Mouse (Mus musculus) telencephalon, adult 2 months (tissue): ENCODE data around the gene Slc6a13.
"Not testable (repeated sequence)": the region's sequence is repeated elsewhere in the genome, so short reads cannot be mapped to it uniquely, and the experiment has no call there.

Source experiments
- DNase-seq: peaks from one replicate; pipeline ENCODE4 v3.0.0-alpha.2; 2011; ENCODE audit warnings: low read depth, low spot score

Gene Slc6a13

GRCm38 (mm10) chr6:121326486-121327069 is 26.6 kb downstream of the Slc6a13 start:
- no peak for DNase-seq

GRCm38 (mm10) chr6:121328417-121328884 is 28.4 kb downstream of the Slc6a13 start:
- no peak for DNase-seq

DNA sequence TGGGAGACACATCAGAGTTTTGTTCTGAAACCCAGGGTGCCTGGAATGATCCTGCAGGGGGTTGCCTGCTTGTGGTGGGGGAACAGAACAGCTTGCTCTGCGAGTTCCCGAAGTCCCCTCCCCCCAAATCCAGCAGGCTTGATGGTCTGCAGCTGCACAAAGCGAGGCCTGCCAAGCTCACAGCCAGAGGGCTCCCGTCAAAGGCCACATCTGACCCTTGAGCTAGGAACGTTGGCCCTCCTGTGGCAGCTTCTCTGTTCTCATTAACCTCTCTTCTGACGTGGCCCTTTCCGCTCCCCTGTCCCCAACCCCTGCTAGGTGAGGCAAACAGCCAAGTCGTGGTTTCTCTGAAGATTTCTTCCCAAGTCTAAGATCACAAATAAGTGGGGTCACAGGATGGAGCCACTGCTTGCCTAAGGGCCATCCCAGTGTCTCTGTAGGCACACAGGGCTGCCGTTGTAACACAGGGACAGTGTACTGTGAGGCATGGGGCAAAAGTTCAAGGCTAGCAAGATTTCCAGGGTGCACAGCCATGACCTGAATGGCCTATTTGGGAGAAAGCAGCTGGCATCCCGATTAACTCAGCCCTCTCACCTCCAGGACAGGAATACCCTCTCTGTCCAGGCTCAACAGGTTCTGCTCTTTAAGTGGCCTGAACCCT is 30.0 kb downstream of the Slc6a13 start:
- DNase-seq, result no peak

- no peak for DNase-seq
Observed at GRCm38 (mm10) chr6:121335841-121336240, 35.8 kb downstream of the Slc6a13 start.

GRCm38 (mm10) chr6:121336558-121336957 is 36.5 kb downstream of the Slc6a13 start:
- no peak for DNase-seq

- DNase-seq, result no peak
Observed at GRCm38 (mm10) chr6:121337229-121337628, 37.2 kb downstream of the Slc6a13 start.

GRCm38 (mm10) chr6:121337770-121338518 is 37.9 kb downstream of the Slc6a13 start:
- peak; percentile 74 for DNase-seq

DNA sequence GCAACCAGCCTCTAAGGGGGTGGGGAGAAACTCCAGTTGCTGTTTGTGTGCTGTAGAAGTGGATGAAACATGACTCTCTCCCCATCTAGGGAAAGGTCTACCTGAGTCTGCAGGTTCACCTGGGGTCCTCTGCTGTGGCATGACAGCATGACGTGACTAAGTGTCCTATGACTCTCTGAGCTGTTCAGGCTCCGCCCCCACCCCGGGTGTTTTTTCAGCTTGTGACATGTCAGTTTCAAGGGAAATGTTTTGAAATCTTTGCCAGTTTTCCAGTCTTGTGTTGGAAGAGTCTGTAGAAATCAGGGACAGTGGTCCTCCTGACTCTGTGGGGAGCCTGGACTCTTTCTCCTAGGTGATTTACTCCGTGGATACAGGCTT is 38.5 kb downstream of the Slc6a13 start:
- DNase-seq, result no peak

- DNase-seq, result no peak
Observed at GRCm38 (mm10) chr6:121341650-121342049, 41.6 kb downstream of the Slc6a13 start.

GRCm38 (mm10) chr6:121343026-121343770 is 43.2 kb downstream of the Slc6a13 start, which contains the start of gene Slc6a12:
Gene Slc6a12 (plus strand): TSS chr6:121343076.
- DNase-seq, result no peak

- no peak for DNase-seq
Observed at GRCm38 (mm10) chr6:121343771-121344123, 43.7 kb downstream of the Slc6a13 start.

GRCm38 (mm10) chr6:121344329-121344728 is 44.3 kb downstream of the Slc6a13 start:
- no peak for DNase-seq

- DNase-seq, result no peak
Observed at GRCm38 (mm10) chr6:121346428-121346827, 46.4 kb downstream of the Slc6a13 start.

DNA sequence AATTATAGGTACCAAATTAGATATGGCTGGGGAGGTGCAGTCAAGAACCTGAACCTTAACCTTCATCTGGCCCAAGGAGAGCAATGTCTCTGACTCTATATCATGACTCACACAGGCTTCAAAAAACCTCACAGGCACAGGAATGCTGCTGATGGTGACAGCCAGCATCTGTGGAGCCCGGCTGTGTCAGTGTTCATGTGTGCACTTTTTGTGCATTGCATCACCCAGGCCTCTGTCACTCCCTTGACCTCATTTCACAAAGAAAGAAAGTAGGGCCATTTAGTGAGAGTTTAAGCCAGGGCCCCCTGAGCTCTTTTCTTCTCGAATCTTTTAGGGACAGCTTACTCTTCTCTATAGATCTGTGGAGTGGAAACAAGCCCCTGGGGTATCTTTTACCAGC is 52.2 kb downstream of the Slc6a13 start:
- DNase-seq, result no peak

DNA sequence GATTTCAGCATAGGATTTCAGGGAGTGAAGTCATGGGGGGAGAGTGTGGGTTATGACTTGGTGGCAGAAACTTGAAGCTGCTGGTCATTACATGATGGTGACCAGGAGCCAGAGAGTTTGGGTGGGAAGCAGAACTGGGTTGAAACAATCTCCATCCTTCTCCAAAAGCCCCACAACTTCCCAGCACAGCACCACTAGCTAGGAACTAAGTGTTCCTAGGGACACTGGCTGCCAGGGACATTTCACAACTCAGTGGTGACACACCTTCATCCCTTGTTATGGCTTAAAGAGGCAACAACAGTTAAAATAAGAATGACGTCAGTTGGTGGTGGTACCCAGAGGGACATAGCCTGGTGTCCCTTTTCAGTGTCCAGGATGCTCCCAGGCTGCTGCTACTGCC is 56.0 kb downstream of the Slc6a13 start:
- DNase-seq, result no peak

- no peak for DNase-seq
Observed at GRCm38 (mm10) chr6:121357232-121357631, 57.2 kb downstream of the Slc6a13 start.

- no peak for DNase-seq
Observed at GRCm38 (mm10) chr6:121363061-121363460, 63.0 kb downstream of the Slc6a13 start.

DNA sequence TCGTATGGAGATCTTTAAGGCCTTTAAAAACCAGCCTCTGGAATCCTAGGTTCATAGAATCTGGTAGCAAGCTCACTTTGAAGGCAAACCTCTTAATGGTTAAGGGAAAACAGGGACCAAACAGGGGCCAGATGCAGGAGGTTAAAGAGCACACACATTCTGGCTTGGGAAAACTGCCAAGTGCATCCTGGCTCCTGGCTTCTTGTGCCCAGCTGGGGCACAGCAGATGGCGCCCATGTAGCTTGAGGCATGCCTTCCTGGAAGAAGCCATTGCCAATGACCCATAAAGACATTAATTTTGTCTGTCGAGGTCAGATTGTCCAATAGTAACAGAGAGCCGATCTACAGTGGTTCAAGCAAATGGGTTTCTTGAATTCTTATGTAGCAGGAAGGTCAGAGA is 63.9 kb downstream of the Slc6a13 start:
- DNase-seq, result no peak

DNA sequence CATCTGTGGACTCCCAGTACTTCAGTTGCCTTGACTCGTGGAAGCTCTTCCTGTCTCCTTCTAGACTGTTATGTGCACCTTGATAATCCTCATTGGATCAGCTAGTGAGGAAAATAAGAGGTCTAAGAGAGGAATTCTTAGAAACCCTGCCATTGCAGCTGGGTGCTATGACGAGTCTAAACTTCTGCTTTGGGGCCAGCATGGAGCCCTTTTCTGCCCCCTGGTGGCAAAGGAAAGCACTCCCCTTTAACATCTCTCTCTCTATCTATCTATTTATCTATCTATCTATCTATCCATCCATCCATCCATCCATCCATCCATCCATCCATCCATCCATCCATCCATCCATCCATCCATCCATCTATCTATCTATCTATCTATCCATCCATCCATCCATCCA is 66.5 kb downstream of the Slc6a13 start:
- not testable (repeated sequence) for DNase-seq

GRCm38 (mm10) chr6:121367099-121367498 is 67.1 kb downstream of the Slc6a13 start:
- DNase-seq, result no peak

GRCm38 (mm10) chr6:121371197-121371980 is 71.4 kb downstream of the Slc6a13 start:
- no peak for DNase-seq
